Mouse (Mus musculus): ENCODE measurements around the gene Gramd1b. TPM values are rescaled to one million over a fixed set of nuclear protein-coding genes. Genes with fewer than 3 reads are reported as not detected.
A peak's percentile ranks its signal among the peaks of the same experiment; 100 is the strongest.

Gene Gramd1b
- polyA plus RNA-seq, 1 experiment from 2014 or later: 5.8 TPM

DNA sequence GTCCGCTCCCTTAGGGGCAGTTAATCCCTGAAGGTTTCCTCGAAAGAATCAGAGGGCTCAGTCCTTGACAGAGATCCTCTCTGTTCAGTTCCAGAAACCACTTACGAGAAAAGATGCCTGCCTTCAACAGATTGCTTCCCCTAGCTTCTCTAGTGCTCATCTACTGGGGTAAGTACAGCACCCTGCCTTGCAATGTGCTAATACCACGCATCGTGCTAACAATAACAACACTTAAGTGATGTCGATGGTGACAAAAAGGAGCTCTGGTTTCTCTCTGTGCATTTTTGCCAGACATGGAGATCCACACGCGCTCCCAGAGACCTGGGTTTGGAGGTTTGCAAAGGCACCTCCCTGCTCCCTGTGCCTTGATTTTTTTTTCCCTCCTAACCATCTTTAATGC lies 261.3 kb downstream of the Gramd1b start:
- ChIA-PET CTCF (no interaction called here), POLR2A (interaction anchor here (0.6 kb wide), 1 partner anchor 1199 kb away, joined by 3 read pairs; no protein-coding TSS in a partner anchor)
- TF ChIP-seq CTCF (IDR thresholded peaks at IDR 0.05): no peak
- DNase-seq (ENCODE audit: low read depth, low spot score): no peak
- H3K27me3 ChIP-seq: no peaks in the 10 kb centered on the region
- no peak for ATAC-seq
- in situ Hi-C loops (cut with MboI; ENCODE audit: low pct_unique_long_range_greater_than_20kb): no loop called here

- ChIA-PET POLR2A (no interaction called here), CTCF (no interaction called here)
- ATAC-seq (peak; percentile 56), DNase-seq (ENCODE audit: low read depth, low spot score) (no peak)
- no peak for TF ChIP-seq CTCF (IDR thresholded peaks at IDR 0.05)
- in situ Hi-C loops (cut with MboI; ENCODE audit: low pct_unique_long_range_greater_than_20kb): no loop called here
- H3K27me3 ChIP-seq: no peaks in the 10 kb centered on the region
These were observed 261.9 kb downstream of the Gramd1b start, which contains the start of gene Scn3b for GRCm38 (mm10) chr9:40269103-40269861. TSS of gene Scn3b (plus strand) at chr9:40269217.

DNA sequence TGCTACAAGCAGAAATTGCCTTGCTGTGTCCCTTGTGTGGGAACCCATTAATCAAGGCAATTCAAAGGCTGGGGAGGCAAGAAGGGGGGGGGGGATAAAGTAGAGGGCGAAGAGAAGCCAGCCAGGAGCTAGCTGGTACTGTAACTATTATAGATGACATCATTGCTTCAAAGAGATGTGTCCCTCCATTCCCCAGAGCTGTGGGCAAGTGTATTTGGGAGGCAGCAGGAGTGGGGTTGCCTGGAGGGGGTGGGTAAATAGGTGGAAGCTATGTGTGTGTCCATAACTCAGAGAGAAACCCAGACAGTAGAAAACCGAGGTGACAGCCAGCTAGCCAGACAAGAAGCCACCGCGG lies 262.5 kb downstream of the Gramd1b start:
- no peak for ATAC-seq
- ChIA-PET POLR2A (no interaction called here), CTCF (no interaction called here)
- DNase-seq (ENCODE audit: low read depth, low spot score): no peak
- H3K27me3 ChIP-seq: no peaks in the 10 kb centered on the region
- in situ Hi-C loops (cut with MboI; ENCODE audit: low pct_unique_long_range_greater_than_20kb): no loop called here
- no peak for TF ChIP-seq CTCF (IDR thresholded peaks at IDR 0.05)

GRCm38 (mm10) chr9:40268040-40268747 lies 263.0 kb downstream of the Gramd1b start:
- ChIA-PET CTCF (no interaction called here), POLR2A (interaction anchor here (0.6 kb wide), 1 partner anchor 11 kb away, joined by 3 read pairs; no protein-coding TSS in a partner anchor)
- in situ Hi-C loops (cut with MboI; ENCODE audit: low pct_unique_long_range_greater_than_20kb): no loop called here

GRCm38 (mm10) chr9:40263874-40264273 lies 267.3 kb downstream of the Gramd1b start:
- POLR2A ChIA-PET: interaction anchor here (1.1 kb wide), 1 partner anchor 15 kb away, joined by 3 read pairs; no protein-coding TSS in a partner anchor
- ATAC-seq (no peak), DNase-seq (ENCODE audit: low read depth, low spot score) (no peak)
- no peak for TF ChIP-seq CTCF (IDR thresholded peaks at IDR 0.05)
- no peaks in the 10 kb centered on the region for H3K27me3 ChIP-seq
- in situ Hi-C loops (cut with MboI; ENCODE audit: low pct_unique_long_range_greater_than_20kb): no loop called here
- CTCF ChIA-PET: interaction anchor here (1.2 kb wide), 2 partner anchors 11 to 35 kb away, joined by 3 to 4 read pairs; no protein-coding TSS in a partner anchor

More at GRCm38 (mm10) chr9:40268040-40268747, 263.0 kb downstream of the Gramd1b start:
- DNase-seq (ENCODE audit: low read depth, low spot score) (no peak), ATAC-seq (no peak)
- H3K27me3 ChIP-seq: no peaks in the 10 kb centered on the region
- TF ChIP-seq CTCF (IDR thresholded peaks at IDR 0.05): no peak

- TF ChIP-seq CTCF (IDR thresholded peaks at IDR 0.05): no peak
- DNase-seq (ENCODE audit: low read depth, low spot score) (no peak), ATAC-seq (no peak)
- no peaks in the 10 kb centered on the region for H3K27me3 ChIP-seq
- CTCF ChIA-PET: interaction anchor here (2.5 kb wide), 1 partner anchor 14 kb away, joined by 7 read pairs; no protein-coding TSS in a partner anchor
- in situ Hi-C loops (cut with MboI; ENCODE audit: low pct_unique_long_range_greater_than_20kb): no loop called here
- POLR2A ChIA-PET: no interaction called here
These were observed 278.7 kb downstream of the Gramd1b start for GRCm38 (mm10) chr9:40252459-40252858.

DNA sequence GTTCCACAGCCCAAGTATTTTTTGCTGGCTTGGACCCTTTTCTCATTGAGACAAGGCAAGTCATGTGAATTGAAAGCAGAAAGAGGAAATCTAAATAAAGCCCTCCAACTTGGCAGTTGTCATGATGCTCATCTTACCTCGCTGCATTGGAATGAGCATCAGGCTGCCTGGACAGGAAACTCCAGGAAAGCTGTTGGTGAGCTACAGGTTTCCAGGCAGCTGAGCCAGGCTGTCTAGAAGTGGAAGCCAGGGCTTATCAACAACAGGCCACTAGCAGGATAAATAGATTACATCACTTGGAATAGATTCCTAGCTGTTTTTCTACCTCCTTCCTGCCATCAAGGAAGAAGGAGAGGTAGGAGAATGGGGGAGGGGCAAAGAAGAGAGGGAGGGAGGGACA lies 282.1 kb downstream of the Gramd1b start:
- TF ChIP-seq CTCF (IDR thresholded peaks at IDR 0.05): no peak
- ATAC-seq: no peak
- no peaks in the 10 kb centered on the region for H3K27me3 ChIP-seq
- DNase-seq (ENCODE audit: low read depth, low spot score): no peak
- in situ Hi-C loops (cut with MboI; ENCODE audit: low pct_unique_long_range_greater_than_20kb): loop anchor here (25.0 kb wide), 1 partner anchor 238 kb away; no protein-coding TSS in a partner anchor
- CTCF ChIA-PET: interaction anchor here (1.3 kb wide), 1 partner anchor 78 kb away, joined by 4 read pairs; no protein-coding TSS in a partner anchor
- POLR2A ChIA-PET: interaction anchor here (1.0 kb wide), 1 partner anchor 15 kb away, joined by 3 read pairs; no protein-coding TSS in a partner anchor

DNA sequence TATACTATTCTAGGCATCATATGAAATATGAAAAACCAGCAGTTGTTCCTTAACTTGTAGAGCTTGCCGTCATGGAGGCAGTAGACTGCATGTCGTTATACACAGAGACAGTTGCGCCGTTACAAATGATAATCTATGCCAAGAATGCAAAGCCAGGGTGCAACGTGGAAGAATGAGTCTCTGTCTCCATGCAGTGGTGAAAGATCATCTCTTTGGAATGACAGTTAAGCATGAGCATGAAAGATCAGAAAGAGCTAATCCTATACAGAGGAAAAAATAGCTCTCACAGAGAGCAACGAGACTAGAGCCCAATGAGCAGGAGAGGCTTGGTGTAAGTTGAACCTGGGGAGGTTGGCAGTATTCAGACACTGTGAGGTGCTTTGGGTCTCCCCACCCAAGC lies 284.5 kb downstream of the Gramd1b start:
- CTCF ChIA-PET: interaction anchor here (1.0 to 2.2 kb wide), 4 partner anchors 9 to 84 kb away, joined by 3 to 7 read pairs (median 4); no protein-coding TSS in a partner anchor
- DNase-seq (ENCODE audit: low read depth, low spot score): peak; percentile 57

GRCm38 (mm10) chr9:40245974-40246665 lies 285.1 kb downstream of the Gramd1b start:
- no peak for DNase-seq (ENCODE audit: low read depth, low spot score)
- CTCF ChIA-PET: interaction anchor here (1.0 to 2.2 kb wide), 4 partner anchors 8 to 85 kb away, joined by 3 to 7 read pairs (median 4); no protein-coding TSS in a partner anchor
- TF ChIP-seq CTCF (IDR thresholded peaks at IDR 0.05): no peak
- in situ Hi-C loops (cut with MboI; ENCODE audit: low pct_unique_long_range_greater_than_20kb): loop anchor here (25.0 kb wide), 1 partner anchor 241 kb away; no protein-coding TSS in a partner anchor
- no peaks in the 10 kb centered on the region for H3K27me3 ChIP-seq
- POLR2A ChIA-PET: interaction anchor here (1.1 kb wide), 1 partner anchor 18 kb away, joined by 3 read pairs; no protein-coding TSS in a partner anchor
- no peak for ATAC-seq

More for the DNA sequence above, 284.5 kb downstream of the Gramd1b start:
- peak; percentile 5 for TF ChIP-seq CTCF (IDR thresholded peaks at IDR 0.05)
- no peaks in the 10 kb centered on the region for H3K27me3 ChIP-seq
- in situ Hi-C loops (cut with MboI; ENCODE audit: low pct_unique_long_range_greater_than_20kb): loop anchor here (25.0 kb wide), 1 partner anchor 241 kb away; no protein-coding TSS in a partner anchor
- peak; percentile 92 for ATAC-seq
- POLR2A ChIA-PET: no interaction called here

DNA sequence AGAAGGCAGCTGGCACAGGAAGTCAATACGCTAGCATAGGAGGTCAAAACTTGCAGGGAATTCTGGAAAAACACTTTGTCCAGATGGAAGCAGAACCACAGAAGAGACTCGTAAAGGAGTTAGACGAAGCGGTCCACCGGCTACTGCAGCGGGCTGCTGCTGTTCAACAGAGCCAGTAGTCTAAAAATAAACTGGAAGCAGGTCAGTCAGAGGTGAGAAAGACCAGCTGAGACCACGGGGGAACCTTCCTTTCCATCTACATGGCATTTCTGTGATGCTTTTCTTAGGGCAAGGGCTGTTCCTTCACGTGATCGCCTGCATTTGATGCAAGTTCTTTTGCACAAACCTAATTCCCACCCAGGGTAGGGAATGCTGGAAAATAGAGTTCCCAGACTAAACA lies 285.7 kb downstream of the Gramd1b start:
- ChIA-PET POLR2A (interaction anchor here (1.1 kb wide), 1 partner anchor 17 kb away, joined by 3 read pairs; no protein-coding TSS in a partner anchor), CTCF (interaction anchor here (2.2 kb wide), 1 partner anchor 18 kb away, joined by 7 read pairs; no protein-coding TSS in a partner anchor)
- TF ChIP-seq CTCF (IDR thresholded peaks at IDR 0.05): no peak
- in situ Hi-C loops (cut with MboI; ENCODE audit: low pct_unique_long_range_greater_than_20kb): loop anchor here (25.0 kb wide), 1 partner anchor 242 kb away; no protein-coding TSS in a partner anchor
- DNase-seq (ENCODE audit: low read depth, low spot score) (no peak), ATAC-seq (peak; percentile 41)
- no peaks in the 10 kb centered on the region for H3K27me3 ChIP-seq

Other genes starting within 250 kb of the Gramd1b start
- gene Gm21915, start 139.2 kb upstream of the Gramd1b start, polyA plus RNA-seq (2021): not detected
- gene Clmp, start 154.6 kb upstream of the Gramd1b start, polyA plus RNA-seq (2021): 0.06 TPM